In the genomic region with DNA sequence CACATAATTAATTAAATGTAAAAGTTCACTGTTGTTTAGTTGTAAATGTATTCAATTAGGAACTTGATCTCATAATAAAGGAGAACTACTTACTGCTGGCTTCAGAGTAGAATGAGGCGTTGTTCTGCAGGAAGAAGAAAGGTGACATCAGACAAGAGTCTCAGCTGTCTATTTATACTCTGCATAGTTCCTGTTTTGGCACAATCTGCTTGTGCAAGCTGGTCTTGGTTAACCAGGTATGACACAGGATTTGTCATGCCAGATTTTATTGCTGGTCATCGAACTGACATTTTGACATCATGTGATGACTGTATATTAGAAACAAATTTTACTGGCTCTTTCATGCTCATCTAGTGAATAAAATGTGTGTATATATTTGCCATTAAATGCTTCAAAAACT, we compare ENCODE assay signal across 28 mouse cellular contexts. TPM values are rescaled to one million over a fixed set of nuclear protein-coding genes. Genes with fewer than 3 reads are reported as not detected.
DNase-seq lines count a peak whose midpoint lies in the region; ATAC-seq and TF ChIP-seq lines count a peak whose summit lies in the region.
"Had no signal": no experiment of that assay in that cellular context is flagged by ENCODE, and none has a peak within 500 bp of the region (broad histone marks: within the 10 kb centered on the region; RNA-seq: fewer than 3 reads in every experiment).

Crisp1 (minus strand) TSS at position 146 of the 400 bp plus-strand sequence.

- no peaks in the 10 kb centered on the region for H3K79me2 ChIP-seq in MEL (ENCODE audit: control insufficient read depth, insufficient read depth, low read length, poor library complexity)

- H3K4me1 ChIP-seq in MEL (ENCODE audit: control insufficient read depth in 1 of 2, insufficient read depth in 2 of 2, low read length in 2 of 2): peaks cover 0 to 2% of the 10 kb centered on the region in 2 experiments; a peak in 1 of 4 replicates
- H3K4me1 ChIP-seq: embryonic facial prominence, embryonic 13.5 days; forebrain, embryonic 13.5 days; heart, embryonic 15.5 days; hindbrain, embryonic 10.5 days; hindbrain, embryonic 15.5 days had no signal

- TF ChIP-seq POLR2A in MEL (IDR thresholded peaks at IDR 0.05; ENCODE audit: control insufficient read depth in 1 of 2, insufficient read depth in 1 of 2, low read depth in 1 of 2, low read length in 2 of 2, poor library complexity in 1 of 2): no peak

- peaks cover 0 to 1% of the 10 kb centered on the region in 2 experiments; a peak in 1 of 4 replicates for H3K27me3 ChIP-seq in MEL (ENCODE audit: control insufficient read depth in 1 of 2, insufficient read depth in 2 of 2, low read length in 2 of 2)
- no peaks in the 10 kb centered on the region for H3K27me3 ChIP-seq in splenic B cell, adult 2 months (ENCODE audit: control insufficient read depth, insufficient read depth, low read length, poor library complexity, severe bottlenecking)
- H3K27me3 ChIP-seq: embryonic facial prominence, embryonic 13.5 days; forebrain, embryonic 13.5 days; heart, embryonic 15.5 days; hindbrain, embryonic 15.5 days; Patski had no signal

- TF ChIP-seq RAD21 in MEL (IDR thresholded peaks at IDR 0.05; ENCODE audit: low read depth, low read length): no peak

- no peak within 1 kb of the TSS for H3K4me3 ChIP-seq in MEL (ENCODE audit: control insufficient read depth in 1 of 2, insufficient read depth in 1 of 2, low read depth in 2 of 2, low read length in 2 of 2)
- H3K4me3 ChIP-seq: embryonic facial prominence, embryonic 13.5 days; forebrain, embryonic 13.5 days; gastrocnemius, adult 2 months; heart, adult 2 months; heart, embryonic 15.5 days; hindbrain, embryonic 10.5 days; hindbrain, embryonic 15.5 days had no signal

- no peak within 1 kb of the TSS for H3K27ac ChIP-seq in MEL (ENCODE audit: control insufficient read depth, low read depth, low read length)
- H3K27ac ChIP-seq: embryonic facial prominence, embryonic 13.5 days; forebrain, embryonic 13.5 days; gastrocnemius, adult 2 months; heart, adult 2 months; heart, embryonic 15.5 days; hindbrain, embryonic 10.5 days; hindbrain, embryonic 15.5 days had no signal

- no peaks in the 10 kb centered on the region for H3K9me3 ChIP-seq in MEL (replicated peaks; ENCODE audit: insufficient read depth, low read length)
- H3K9me3 ChIP-seq: embryonic facial prominence, embryonic 13.5 days; forebrain, embryonic 13.5 days; G1E; heart, embryonic 15.5 days; hindbrain, embryonic 10.5 days; hindbrain, embryonic 15.5 days had no signal

- peak; percentile 21 for DNase-seq in 416B (ENCODE audit: low read depth)
- peak; percentile 71 for DNase-seq in MEL (ENCODE audit: low read depth, low spot score)
- peak; percentile 43 for DNase-seq in splenic B cell, adult 2 months (ENCODE audit: low read depth, low spot score)
- no peak for DNase-seq in kidney, adult 18-20 months
- no peak for DNase-seq in retina, embryonic 14.5 days (ENCODE audit: low spot score)
- no peak for DNase-seq in testis, postnatal 10 days (ENCODE audit: low spot score)
- DNase-seq: adrenal gland, postnatal 14 days; B cell, adult 2 months; cerebellum, adult 11-12 months; cerebellum, adult 9-10 months; cerebellum, postnatal 25 days; gastrocnemius, adult 2 months; gastrocnemius, postnatal 36 days; heart, adult 2 months; heart, postnatal 14 days had no signal

- peak; percentile 79 for ATAC-seq in granulocyte monocyte progenitor cell, adult 5-6 weeks (replicated peaks; ENCODE audit: poor library complexity, severe bottlenecking)
- ATAC-seq: activated CD4-positive, CD25-positive, alpha-beta regulatory T cell, adult 4 months; CD4-positive, CD25-positive, alpha-beta regulatory T cell, adult 4 months; forebrain, embryonic 13.5 days; inflammation-experienced regulatory T-cells, adult 6 months; Patski had no signal

- no peak within 1 kb of the TSS for H3K9ac ChIP-seq in MEL (ENCODE audit: control insufficient read depth, low read depth, low read length, poor library complexity, severe bottlenecking)
- H3K9ac ChIP-seq: embryonic facial prominence, embryonic 13.5 days; forebrain, embryonic 13.5 days; heart, embryonic 15.5 days; hindbrain, embryonic 15.5 days had no signal

- no peak for TF ChIP-seq CTCF in MEL (IDR thresholded peaks at IDR 0.05 in 2 of 3, conservative IDR thresholded peaks at IDR 0.05 in 1 of 3; ENCODE audit: control insufficient read depth in 1 of 3, insufficient read depth in 1 of 3, low read depth in 2 of 3, low read length in 3 of 3, poor library complexity in 1 of 3, severe bottlenecking in 1 of 3)

- H3K36me3 ChIP-seq in MEL (ENCODE audit: control insufficient read depth in 1 of 2, insufficient read depth in 2 of 2, low read length in 2 of 2): no peaks in the 10 kb centered on the region; a peak in 1 of 4 replicates
- no peaks in the 10 kb centered on the region for H3K36me3 ChIP-seq in splenic B cell, adult 2 months (ENCODE audit: control insufficient read depth, insufficient read depth, low read length, poor library complexity, severe bottlenecking)
- H3K36me3 ChIP-seq: embryonic facial prominence, embryonic 13.5 days; G1E; heart, embryonic 15.5 days; hindbrain, embryonic 10.5 days; hindbrain, embryonic 15.5 days had no signal

- peak; percentile 74 to 78 for TF ChIP-seq EP300 in MEL (IDR thresholded peaks at IDR 0.05; ENCODE audit: low read depth in 1 of 2, low read length in 2 of 2)

TF ChIP-seq in MEL, 35 proteins besides CTCF, POLR2A, EP300 and RAD21:
- TF ChIP-seq RCOR1 (IDR thresholded peaks at IDR 0.05; ENCODE audit: low read depth, low read length) (peak; percentile 88), ZC3H11A (IDR thresholded peaks at IDR 0.05; ENCODE audit: low read depth, low read length) (no peak), MEF2A (IDR thresholded peaks at IDR 0.05; ENCODE audit: extremely low read depth, insufficient replicate concordance, low read depth, low read length, poor library complexity, severe bottlenecking) (peak; percentile 79; the same call in 1 of the 2 replicates), ZKSCAN1 (IDR thresholded peaks at IDR 0.05; ENCODE audit: low read depth, low read length) (no peak), TCF12 (IDR thresholded peaks at IDR 0.05; ENCODE audit: low read depth, low read length) (peak; percentile 55; the same call in 1 of the 2 replicates), TAL1 (IDR thresholded peaks at IDR 0.05; ENCODE audit: low read length) (peak; percentile 33; the same call in 1 of the 2 replicates), CHD2 (IDR thresholded peaks at IDR 0.05; ENCODE audit: low read length) (no peak), BHLHE40 (IDR thresholded peaks at IDR 0.05; ENCODE audit: borderline replicate concordance, low read depth, low read length) (peak; percentile 49; the same call in 1 of the 2 replicates), ETS1 (IDR thresholded peaks at IDR 0.05; ENCODE audit: low read depth, low read length) (peak; percentile 89), NELFE (IDR thresholded peaks at IDR 0.05; ENCODE audit: low read depth, low read length) (no peak), GATA1 (IDR thresholded peaks at IDR 0.05; ENCODE audit: low read depth, low read length) (peak; percentile 29; the same call in 1 of the 2 replicates)
TF ChIP-seq in MEL: peak in this region for 7.

RNA-seq across cellular contexts. Expression of gene Crisp1, which starts in this region (rescaled TPM):
- total RNA-seq in MEL (2012; rRNA removed): not detected in 2 replicates
- not detected for polyA plus RNA-seq in MEL (2012; ENCODE audit: insufficient read depth in 1 of 2, insufficient read length in 2 of 2, low read depth in 1 of 2, low replicate concordance in 2 of 2, missing spikeins in 1 of 2)
- not detected in 2 replicates for total RNA-seq in granulocyte monocyte progenitor cell, adult 5-6 weeks (2014; fragmentation: Nextera tagmentation)
- total RNA-seq in granulocyte monocyte progenitor cell, adult 5-6 weeks (2017): not detected in 2 replicates
- total RNA-seq: adrenal gland, adult 18-20 months; adrenal gland, postnatal 14 days; gastrocnemius, adult 2 months; gastrocnemius, postnatal 36 days; heart, adult 2 months; heart, postnatal 14 days had no signal
- polyA plus RNA-seq: activated CD4-positive, CD25-positive, alpha-beta regulatory T cell, adult 4 months; CD4-positive, CD25-positive, alpha-beta regulatory T cell, adult 4 months; forebrain, embryonic 13.5 days; G1E; heart, adult 2 months; heart, embryonic 11.5 days; heart, embryonic 15.5 days; hindbrain, embryonic 10.5 days; inflammation-experienced regulatory T-cells, adult 6 months had no signal

Comparison
In these comparisons a context has a peak if more than half of its experiments do, and no peak if none do; other contexts are left out.
1. Peak in DNase-seq in MEL; RNA of the gene not detected or under 1 TPM.
2. Peak in ATAC-seq in granulocyte monocyte progenitor cell, adult 5-6 weeks; RNA of the gene not detected or under 1 TPM.
3. DNase-seq: peak in 416B (single experiment) and splenic B cell, adult 2 months (single experiment); none in kidney, adult 18-20 months (single experiment), retina, embryonic 14.5 days (single experiment) and testis, postnatal 10 days (single experiment).